Mouse (Mus musculus): ENCODE data around the gene Ifnar1. TPM values are rescaled to one million over a fixed set of nuclear protein-coding genes. Genes with fewer than 3 reads are reported as not detected.
"Not testable (repeated sequence)": the region's sequence is repeated elsewhere in the genome, so short reads cannot be mapped to it uniquely, and the experiment has no call there.

The Ifnar1 gene
- polyA plus RNA-seq, 1 experiment, result 19.6 TPM

DNA sequence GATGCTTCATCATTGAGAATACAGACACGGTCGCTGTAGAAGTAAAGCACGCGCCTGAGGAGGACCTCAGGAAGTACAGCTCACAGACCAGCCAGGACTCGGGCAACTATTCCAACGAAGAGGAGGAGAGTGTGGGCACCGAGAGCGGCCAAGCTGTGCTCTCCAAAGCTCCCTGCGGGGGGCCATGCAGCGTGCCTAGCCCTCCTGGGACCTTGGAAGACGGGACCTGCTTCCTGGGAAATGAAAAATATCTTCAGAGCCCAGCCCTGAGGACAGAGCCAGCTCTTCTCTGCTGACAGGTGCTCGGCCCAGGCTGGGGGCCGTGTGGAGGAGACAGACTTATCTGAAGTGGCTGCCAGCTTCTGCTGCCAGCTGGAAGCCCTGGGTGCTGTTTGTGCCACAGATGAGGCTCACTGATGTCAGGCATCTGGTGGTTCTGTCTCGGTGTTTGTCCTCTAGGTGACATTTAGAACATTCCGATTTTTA lies 20.1 kb downstream of the Ifnar1 start:
- Histone ChIP-seq H3K27ac (replicated peaks; ENCODE audit: low read depth, low read length) (no peak overlapping the region), H3K4me3 (ENCODE audit: insufficient read depth, low read depth, low read length) (no peak overlapping the region), H3K4me1 (ENCODE audit: control insufficient read depth, insufficient read depth, insufficient read length, low read length) (no peaks in the 10 kb centered on the region)

DNA sequence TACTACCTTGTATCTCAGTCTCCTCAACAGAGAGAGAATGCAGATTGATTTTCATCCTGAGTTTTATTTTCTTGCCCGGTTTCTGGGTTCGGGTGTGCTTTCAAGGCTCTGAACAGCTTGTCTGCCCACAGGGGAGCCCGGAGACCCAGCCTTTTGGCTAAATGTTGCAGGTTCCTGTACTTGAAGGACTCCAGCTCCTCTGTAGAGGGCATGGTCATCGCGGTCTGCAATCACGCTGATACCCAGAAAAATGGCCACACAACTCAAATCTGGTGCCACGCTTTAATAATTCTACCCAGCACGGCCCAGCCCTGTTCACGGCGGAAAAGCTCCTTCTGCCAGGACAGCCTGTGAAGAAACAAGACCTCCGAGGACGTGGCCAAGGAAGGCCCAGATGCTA lies 21.4 kb downstream of the Ifnar1 start:
- Histone ChIP-seq H3K4me1 (ENCODE audit: control insufficient read depth, insufficient read depth, insufficient read length, low read length) (no peaks in the 10 kb centered on the region), H3K27ac (replicated peaks; ENCODE audit: low read depth, low read length) (no peak overlapping the region), H3K4me3 (ENCODE audit: insufficient read depth, low read depth, low read length) (no peak overlapping the region)

DNA sequence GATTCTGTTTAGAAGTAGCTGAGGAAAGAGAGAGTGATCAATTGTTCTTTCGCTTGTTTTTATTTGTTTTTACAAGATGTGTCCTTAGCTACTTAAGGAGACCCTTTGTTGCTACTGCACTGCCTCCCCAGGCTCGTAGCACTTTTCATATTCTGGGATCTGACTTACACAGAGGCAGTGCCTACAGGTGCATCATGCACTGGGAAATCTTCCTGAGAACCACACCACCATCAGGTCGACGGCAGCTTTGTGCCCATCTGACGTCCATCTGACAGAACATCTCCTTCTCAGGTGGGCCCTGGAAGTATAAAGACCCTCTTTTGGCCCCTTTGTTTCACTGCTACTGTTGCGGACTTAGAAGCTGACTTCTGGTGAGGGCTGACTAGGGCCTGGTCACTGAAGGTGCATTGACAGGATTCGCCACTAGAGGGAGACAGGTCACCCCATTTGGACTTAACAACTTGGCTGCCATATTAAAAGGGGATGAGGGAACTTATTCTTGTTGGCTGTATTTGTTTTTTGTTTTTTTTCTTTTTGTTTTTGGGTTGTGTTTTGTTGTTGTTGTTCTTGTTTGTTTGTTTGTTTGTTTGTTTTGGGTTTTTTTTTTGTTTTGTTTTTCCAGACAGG lies 27.2 kb downstream of the Ifnar1 start:
- H3K4me3 ChIP-seq (ENCODE audit: insufficient read depth, low read depth, low read length), result no peak overlapping the region
- H3K27ac ChIP-seq (replicated peaks; ENCODE audit: low read depth, low read length), result no peak overlapping the region
- H3K4me1 ChIP-seq (ENCODE audit: control insufficient read depth, insufficient read depth, insufficient read length, low read length), result no peaks in the 10 kb centered on the region

DNA sequence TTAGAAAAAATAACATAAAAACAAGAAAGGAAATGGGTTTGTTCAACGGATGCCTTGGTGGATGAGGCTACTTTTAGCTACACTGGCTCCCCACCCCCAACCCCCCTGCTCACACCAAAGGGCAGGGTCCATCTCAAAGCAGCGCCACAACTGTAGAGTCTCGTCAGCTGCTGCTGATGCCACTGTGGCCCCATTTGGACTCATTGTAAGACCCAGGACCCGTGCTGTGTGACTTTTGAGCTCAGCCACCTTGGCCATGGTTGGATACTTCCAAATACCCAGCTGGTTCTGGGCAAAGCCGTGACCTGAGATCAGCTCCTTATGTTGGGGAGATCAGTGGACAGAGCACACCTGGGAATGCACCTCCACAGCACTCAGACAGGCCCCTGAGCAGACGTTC lies 28.1 kb downstream of the Ifnar1 start:
- H3K4me3 ChIP-seq (ENCODE audit: insufficient read depth, low read depth, low read length), result no peak overlapping the region
- H3K27ac ChIP-seq (replicated peaks; ENCODE audit: low read depth, low read length), result no peak overlapping the region
- no peaks in the 10 kb centered on the region for H3K4me1 ChIP-seq (ENCODE audit: control insufficient read depth, insufficient read depth, insufficient read length, low read length)

DNA sequence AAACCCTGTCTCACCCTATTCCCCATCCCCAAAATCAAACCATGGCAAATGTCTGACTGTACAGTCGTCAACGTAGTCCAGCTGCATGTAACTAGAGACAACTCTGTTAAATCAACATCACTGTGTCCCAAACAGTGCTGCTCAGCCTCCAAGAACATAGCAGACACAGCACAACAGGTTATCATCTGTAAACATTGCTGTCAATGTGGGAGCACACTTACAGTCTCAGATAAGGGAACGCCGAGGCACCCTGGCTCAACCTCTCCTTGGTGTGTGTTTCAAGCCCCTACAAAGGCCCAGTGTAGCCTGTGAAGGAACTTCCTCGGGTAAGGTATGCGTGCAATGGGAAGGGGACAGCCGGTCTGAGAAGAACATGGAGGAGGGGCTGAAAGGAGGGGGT lies 32.0 kb downstream of the Ifnar1 start:
- H3K27ac ChIP-seq (replicated peaks; ENCODE audit: low read depth, low read length), result no peak overlapping the region
- H3K4me1 ChIP-seq (ENCODE audit: control insufficient read depth, insufficient read depth, insufficient read length, low read length), result no peaks in the 10 kb centered on the region
- no peak overlapping the region for H3K4me3 ChIP-seq (ENCODE audit: insufficient read depth, low read depth, low read length)

DNA sequence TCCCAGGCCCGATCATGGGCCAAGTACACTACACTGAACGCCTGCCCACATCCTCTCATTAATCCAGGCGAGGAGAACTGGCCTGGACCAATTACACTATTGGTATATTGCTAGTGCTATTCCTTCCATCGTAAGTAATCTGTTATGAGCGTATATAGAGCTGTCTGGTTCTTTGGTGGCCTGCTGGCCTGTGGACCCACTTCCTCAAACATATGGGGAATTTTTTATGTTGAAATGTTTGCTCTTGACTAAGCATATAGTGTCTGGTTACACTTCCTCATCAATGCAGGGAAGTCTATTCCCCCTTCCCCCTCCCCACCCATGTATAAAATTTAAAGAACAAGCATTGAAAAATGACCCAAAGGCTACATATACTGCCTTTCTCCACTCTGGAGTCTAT lies 37.0 kb downstream of the Ifnar1 start:
- Histone ChIP-seq H3K4me3 (ENCODE audit: insufficient read depth, low read depth, low read length) (no peak overlapping the region), H3K27ac (replicated peaks; ENCODE audit: low read depth, low read length) (peak overlapping the region; percentile 77)

DNA sequence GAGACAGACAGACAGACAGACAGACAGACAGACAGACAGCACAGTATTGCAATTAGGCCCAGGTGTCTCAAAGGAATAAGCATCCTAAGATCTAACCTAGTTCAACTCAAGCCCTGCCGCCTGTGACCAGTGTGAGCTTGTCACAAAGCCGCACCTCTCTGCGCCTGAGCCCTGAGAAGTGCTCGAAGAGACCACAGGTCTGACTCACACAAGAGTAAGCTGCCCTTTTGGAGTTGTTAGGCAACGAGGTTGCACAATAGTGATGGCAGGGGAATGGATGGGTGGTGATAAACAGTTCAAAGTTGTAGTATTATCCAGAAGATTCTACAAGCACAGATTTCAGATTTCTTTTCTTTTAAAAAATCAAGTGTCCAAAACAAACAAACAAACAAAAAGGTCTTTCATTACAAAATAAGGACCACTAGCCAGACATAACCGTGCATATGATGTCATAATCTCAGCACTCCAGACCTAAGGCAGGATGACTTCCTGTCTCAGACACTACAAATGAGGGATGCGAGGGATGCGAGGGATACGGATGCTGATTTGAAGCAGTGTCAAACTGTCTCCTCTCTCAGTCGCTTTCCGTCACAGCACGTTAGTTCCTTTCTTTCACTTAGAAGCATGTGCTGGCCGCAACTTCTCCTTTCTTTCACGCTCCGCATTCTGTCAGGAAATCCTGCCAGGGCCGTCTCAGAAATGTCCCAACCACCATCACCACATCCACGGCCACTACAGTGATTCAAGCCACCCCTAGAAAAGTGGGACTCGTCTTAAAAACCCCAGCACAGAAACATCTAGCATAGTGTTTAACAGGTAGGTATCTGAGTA lies 37.7 kb downstream of the Ifnar1 start:
- peak overlapping the region; percentile 70 for H3K27ac ChIP-seq (replicated peaks; ENCODE audit: low read depth, low read length)
- no peak overlapping the region for H3K4me3 ChIP-seq (ENCODE audit: insufficient read depth, low read depth, low read length)

More for the DNA sequence above, 37.0 kb downstream of the Ifnar1 start:
- no peaks in the 10 kb centered on the region for H3K4me1 ChIP-seq (ENCODE audit: control insufficient read depth, insufficient read depth, insufficient read length, low read length)

DNA sequence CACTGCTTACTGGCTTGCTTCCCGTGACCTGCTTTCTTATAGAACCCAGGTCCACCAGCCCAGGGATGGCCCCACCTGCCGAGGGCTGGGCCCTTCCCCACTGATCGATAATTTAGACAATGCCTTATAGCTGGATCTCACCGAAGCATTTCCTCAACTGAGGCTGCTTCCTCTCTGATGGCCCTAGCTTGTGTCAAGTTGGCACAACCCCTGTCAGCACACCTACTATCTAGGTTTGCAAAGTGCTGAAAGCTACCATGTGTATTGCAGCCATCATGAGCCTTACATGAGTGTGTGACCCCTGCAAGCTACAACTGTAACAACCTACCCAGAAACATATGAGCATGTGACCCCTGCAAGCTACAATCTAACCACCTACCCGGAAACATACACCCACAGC lies 39.2 kb downstream of the Ifnar1 start:
- Histone ChIP-seq H3K4me3 (ENCODE audit: insufficient read depth, low read depth, low read length) (no peak overlapping the region), H3K27ac (replicated peaks; ENCODE audit: low read depth, low read length) (no peak overlapping the region; the same call in 1 of the 2 replicates), H3K4me1 (ENCODE audit: control insufficient read depth, insufficient read depth, insufficient read length, low read length) (no peaks in the 10 kb centered on the region)

More for the DNA sequence above, 37.7 kb downstream of the Ifnar1 start:
- H3K4me1 ChIP-seq (ENCODE audit: control insufficient read depth, insufficient read depth, insufficient read length, low read length), result no peaks in the 10 kb centered on the region

DNA sequence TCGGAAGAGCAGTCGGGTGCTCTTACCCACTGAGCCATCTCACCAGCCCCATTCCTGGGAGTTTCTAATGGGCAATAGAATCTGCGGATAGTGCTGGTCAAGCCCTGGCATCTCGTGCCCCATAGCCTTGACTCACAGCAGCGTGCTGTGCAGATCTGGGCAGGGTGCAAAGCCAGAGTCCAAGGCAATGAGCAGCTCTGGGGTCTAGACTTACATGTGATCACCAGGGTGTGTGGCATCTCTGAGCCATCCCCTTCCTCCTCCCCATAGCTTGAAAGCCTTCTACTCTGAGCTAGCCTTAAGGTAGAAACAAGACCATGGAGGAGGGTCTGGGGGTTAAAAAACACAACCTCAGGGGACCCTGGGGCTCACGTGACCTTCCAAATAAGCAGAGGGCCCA lies 41.2 kb downstream of the Ifnar1 start:
- no peaks in the 10 kb centered on the region for H3K4me1 ChIP-seq (ENCODE audit: control insufficient read depth, insufficient read depth, insufficient read length, low read length)
- H3K4me3 ChIP-seq (ENCODE audit: insufficient read depth, low read depth, low read length), result no peak overlapping the region
- no peak overlapping the region for H3K27ac ChIP-seq (replicated peaks; ENCODE audit: low read depth, low read length)

DNA sequence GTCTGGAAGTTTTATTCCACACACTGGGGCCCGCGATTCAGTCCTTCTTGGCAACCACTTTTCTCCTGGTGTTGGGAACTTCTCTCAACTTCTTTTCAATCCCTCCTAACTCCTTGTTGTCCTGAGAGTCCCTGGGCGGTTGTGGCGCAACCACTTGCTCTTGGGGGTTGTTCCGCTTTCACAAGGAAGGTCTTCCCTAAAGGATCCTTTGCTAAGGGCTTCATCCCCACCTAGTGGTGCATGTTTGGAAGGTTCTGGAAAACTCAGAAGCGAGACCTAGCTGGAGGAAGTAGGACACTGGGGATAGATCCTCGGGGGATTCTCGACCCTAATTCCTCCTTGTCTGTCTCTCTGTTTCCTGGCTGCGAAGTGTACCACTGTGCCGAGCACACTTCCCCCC lies 42.0 kb downstream of the Ifnar1 start:
- H3K27ac ChIP-seq (replicated peaks; ENCODE audit: low read depth, low read length), result 0 out of 2 replicates have a peak overlapping the region, but pooled peaks have one; percentile 3
- H3K4me1 ChIP-seq (ENCODE audit: control insufficient read depth, insufficient read depth, insufficient read length, low read length), result no peaks in the 10 kb centered on the region
- H3K4me3 ChIP-seq (ENCODE audit: insufficient read depth, low read depth, low read length), result no peak overlapping the region

DNA sequence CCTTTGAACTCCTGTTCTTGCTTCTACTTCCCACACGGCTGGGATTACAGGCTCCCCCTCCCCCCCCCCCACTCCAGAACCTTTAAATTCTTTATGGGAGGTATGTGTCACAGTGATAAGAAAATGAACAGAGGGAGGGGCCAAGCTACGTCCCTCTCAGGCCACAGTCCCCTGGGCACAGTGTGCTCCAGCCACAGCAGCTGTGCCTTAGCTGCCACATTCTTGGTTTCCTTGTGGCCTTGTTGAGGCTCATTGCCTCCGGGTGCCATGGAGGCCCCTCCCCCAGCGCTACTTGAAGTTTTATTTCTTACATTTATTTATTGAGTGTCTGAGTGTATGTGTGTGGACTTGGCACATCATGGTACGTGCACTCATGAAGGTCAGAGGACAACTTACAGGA lies 42.5 kb downstream of the Ifnar1 start:
- no peak overlapping the region for H3K4me3 ChIP-seq (ENCODE audit: insufficient read depth, low read depth, low read length)
- H3K4me1 ChIP-seq (ENCODE audit: control insufficient read depth, insufficient read depth, insufficient read length, low read length), result no peaks in the 10 kb centered on the region
- no peak overlapping the region for H3K27ac ChIP-seq (replicated peaks; ENCODE audit: low read depth, low read length)

DNA sequence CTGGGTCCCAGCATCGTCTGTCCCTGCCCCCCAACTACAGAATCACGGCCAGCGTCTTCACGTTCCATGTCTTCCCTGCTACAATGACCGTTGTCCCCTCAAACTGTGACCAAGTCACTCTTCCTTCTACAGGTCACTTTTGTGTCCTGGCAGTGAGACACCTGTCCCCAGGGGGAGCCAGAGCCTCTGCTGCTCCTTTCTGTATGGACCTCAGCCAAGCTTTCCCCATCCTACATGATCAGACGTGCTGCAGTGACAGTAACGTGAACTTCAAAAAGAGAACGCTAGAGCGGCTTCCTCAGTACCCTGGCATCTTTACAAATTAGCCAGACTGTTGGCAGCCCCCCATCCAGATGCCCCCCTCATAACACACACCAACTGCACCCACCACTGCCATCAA lies 43.5 kb downstream of the Ifnar1 start:
- Histone ChIP-seq H3K4me3 (ENCODE audit: insufficient read depth, low read depth, low read length) (no peak overlapping the region), H3K4me1 (ENCODE audit: control insufficient read depth, insufficient read depth, insufficient read length, low read length) (no peaks in the 10 kb centered on the region), H3K27ac (replicated peaks; ENCODE audit: low read depth, low read length) (no peak overlapping the region)

DNA sequence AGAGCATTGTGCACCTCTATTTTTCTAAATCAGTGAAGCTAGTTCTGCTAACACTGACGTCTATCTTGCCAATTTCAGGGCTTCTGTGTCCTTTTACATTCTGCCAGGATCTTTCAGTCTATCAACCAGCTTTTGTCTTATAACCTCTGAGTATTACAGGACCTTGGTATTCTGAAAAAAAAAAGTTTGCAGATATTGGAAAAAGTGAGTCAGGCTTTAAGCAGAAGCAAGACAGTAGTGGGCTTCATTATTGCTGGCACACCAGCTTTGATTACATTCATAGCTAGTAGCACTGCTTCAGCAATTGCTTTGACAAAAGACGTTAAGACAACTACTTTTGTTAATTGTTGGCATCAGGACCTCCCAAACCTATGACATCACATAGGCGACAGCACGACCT lies 45.8 kb downstream of the Ifnar1 start:
- not testable (repeated sequence) for H3K4me1 ChIP-seq (ENCODE audit: control insufficient read depth, insufficient read depth, insufficient read length, low read length); H3K27ac ChIP-seq (replicated peaks; ENCODE audit: low read depth, low read length)

DNA sequence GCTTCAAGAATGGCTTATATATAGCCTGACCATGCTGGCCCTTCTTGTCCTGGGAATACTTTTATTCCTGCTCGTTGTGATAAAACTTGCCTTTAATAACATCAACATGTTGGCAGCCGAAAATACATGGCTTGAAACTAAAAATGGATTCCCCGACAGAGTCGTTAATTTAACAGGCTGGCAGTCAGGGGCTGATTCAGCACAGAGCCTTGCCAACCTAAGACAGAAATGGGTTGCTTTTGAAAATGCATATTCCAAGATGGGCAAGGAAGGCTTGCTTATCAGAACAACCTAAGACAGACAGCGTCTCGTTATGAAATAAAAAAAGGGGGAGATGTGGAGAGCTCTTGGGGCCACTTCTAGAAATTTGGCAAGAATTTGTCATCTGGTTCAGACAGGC lies 46.8 kb downstream of the Ifnar1 start:
- no peak overlapping the region for H3K4me3 ChIP-seq (ENCODE audit: insufficient read depth, low read depth, low read length)
- no peak overlapping the region for H3K27ac ChIP-seq (replicated peaks; ENCODE audit: low read depth, low read length)
- H3K4me1 ChIP-seq (ENCODE audit: control insufficient read depth, insufficient read depth, insufficient read length, low read length), result no peaks in the 10 kb centered on the region

More for the DNA sequence above, 45.8 kb downstream of the Ifnar1 start:
- not testable (repeated sequence) for H3K4me3 ChIP-seq (ENCODE audit: insufficient read depth, low read depth, low read length)

DNA sequence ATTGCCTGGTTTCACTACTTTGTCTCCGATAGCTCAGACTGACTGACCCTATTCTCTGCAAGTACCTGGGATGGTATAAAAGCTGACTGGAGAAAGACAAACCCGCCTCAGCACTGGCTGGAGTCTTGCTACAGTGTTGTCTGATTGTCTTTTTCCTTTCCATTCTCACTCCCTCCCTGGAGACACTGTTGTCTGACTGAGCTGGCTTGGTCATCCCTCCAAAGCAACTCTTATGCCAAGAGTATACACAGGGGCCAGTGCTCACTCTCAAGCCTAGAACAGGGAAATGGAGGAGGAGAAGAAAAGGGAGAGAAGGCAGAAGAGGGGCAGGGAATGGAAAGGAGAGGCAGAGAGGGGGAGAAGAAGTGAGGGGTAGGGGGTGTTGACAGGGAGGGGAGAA lies 47.4 kb downstream of the Ifnar1 start:
- H3K4me1 ChIP-seq (ENCODE audit: control insufficient read depth, insufficient read depth, insufficient read length, low read length), result no peaks in the 10 kb centered on the region
- H3K4me3 ChIP-seq (ENCODE audit: insufficient read depth, low read depth, low read length), result no peak overlapping the region
- H3K27ac ChIP-seq (replicated peaks; ENCODE audit: low read depth, low read length), result no peak overlapping the region

All from brown adipose tissue, adult 24 weeks (tissue).